Comparison of ENCODE assay signal across 31 mouse cellular contexts in genomic region chr3:145198050-145198449, GRCm38 (mm10).
DNase-seq lines count a peak whose midpoint lies in the region; ATAC-seq lines count a peak whose summit lies in the region.
"Had no signal": no experiment of that assay in that cellular context is flagged by ENCODE, and none has a peak within 500 bp of the region (broad histone marks: within the 10 kb centered on the region; RNA-seq: fewer than 3 reads in every experiment).

No protein-coding gene starts in this region.

- H3K4me1 ChIP-seq in neural tube, embryonic 11.5 days (ENCODE audit: control insufficient read depth, insufficient read depth, low read length), result no peaks in the 10 kb centered on the region
- H3K4me1 ChIP-seq: heart, embryonic 12.5 days; hindbrain, embryonic 13.5 days; limb, embryonic 12.5 days; liver, embryonic 15.5 days; lung, embryonic 15.5 days; midbrain, embryonic 12.5 days; neural tube, embryonic 15.5 days; stomach, embryonic 15.5 days had no signal

- no peaks in the 10 kb centered on the region for H3K36me3 ChIP-seq in neural tube, embryonic 11.5 days (ENCODE audit: control insufficient read depth, insufficient read depth, low read length)
- H3K36me3 ChIP-seq: heart, embryonic 12.5 days; hindbrain, embryonic 13.5 days; limb, embryonic 12.5 days; liver, embryonic 15.5 days; lung, embryonic 15.5 days; midbrain, embryonic 12.5 days; neural tube, embryonic 15.5 days; stomach, embryonic 15.5 days had no signal

- ATAC-seq in neural tube, embryonic 11.5 days (ENCODE audit: insufficient read depth, low FRiP score, low TSS enrichment), result peak; percentile 28; the same call in 1 of the 2 replicates
- ATAC-seq in granulocyte monocyte progenitor cell, adult 5-6 weeks (replicated peaks; ENCODE audit: poor library complexity, severe bottlenecking), result peak; percentile 30; the same call in 1 of the 2 replicates
- ATAC-seq: activated CD4-positive, CD25-positive, alpha-beta regulatory T cell, adult 4 months; forebrain, embryonic 16.5 days; intestine, embryonic 16.5 days had no signal

- no peak overlapping the region for H3K4me3 ChIP-seq in neural tube, embryonic 11.5 days (ENCODE audit: low read depth, low read length)
- H3K4me3 ChIP-seq: gastrocnemius, adult 2 months; heart, adult 2 months; heart, embryonic 12.5 days; hindbrain, embryonic 13.5 days; limb, embryonic 12.5 days; liver, embryonic 15.5 days; lung, embryonic 15.5 days; megakaryocyte, embryonic 14.5 days; midbrain, embryonic 12.5 days; neural tube, embryonic 15.5 days; stomach, embryonic 15.5 days had no signal

- H3K4me2 ChIP-seq in neural tube, embryonic 11.5 days (ENCODE audit: low read depth), result no peak overlapping the region
- H3K4me2 ChIP-seq: heart, embryonic 12.5 days; hindbrain, embryonic 13.5 days; limb, embryonic 12.5 days; liver, embryonic 15.5 days; lung, embryonic 15.5 days; midbrain, embryonic 12.5 days; neural tube, embryonic 15.5 days; stomach, embryonic 15.5 days had no signal

- 93% methylated on average over 2 of the region's 2 CpGs for WGBS in neural tube, embryonic 11.5 days

- H3K27me3 ChIP-seq in neural tube, embryonic 11.5 days (ENCODE audit: control insufficient read depth, insufficient read depth, low read length), result no peaks in the 10 kb centered on the region
- H3K27me3 ChIP-seq: heart, embryonic 12.5 days; hindbrain, embryonic 13.5 days; limb, embryonic 12.5 days; liver, embryonic 15.5 days; lung, embryonic 15.5 days; megakaryocyte, embryonic 14.5 days; midbrain, embryonic 12.5 days; neural tube, embryonic 15.5 days; stomach, embryonic 15.5 days had no signal

- H3K9ac ChIP-seq in neural tube, embryonic 11.5 days (ENCODE audit: low read length), result no peak overlapping the region
- H3K9ac ChIP-seq: heart, embryonic 12.5 days; hindbrain, embryonic 13.5 days; limb, embryonic 12.5 days; liver, embryonic 15.5 days; lung, embryonic 15.5 days; midbrain, embryonic 12.5 days; neural tube, embryonic 15.5 days; stomach, embryonic 15.5 days had no signal

- H3K27ac ChIP-seq in neural tube, embryonic 11.5 days (ENCODE audit: low read depth, low read length), result no peak overlapping the region
- H3K27ac ChIP-seq: gastrocnemius, adult 2 months; heart, adult 2 months; hindbrain, embryonic 13.5 days; limb, embryonic 12.5 days; liver, embryonic 15.5 days; lung, embryonic 15.5 days; midbrain, embryonic 12.5 days; neural tube, embryonic 15.5 days; stomach, embryonic 15.5 days had no signal

- H3K9me3 ChIP-seq in neural tube, embryonic 11.5 days (ENCODE audit: control insufficient read depth, low read length), result no peaks in the 10 kb centered on the region
- H3K9me3 ChIP-seq: heart, embryonic 12.5 days; hindbrain, embryonic 13.5 days; limb, embryonic 12.5 days; liver, embryonic 15.5 days; lung, embryonic 15.5 days; midbrain, embryonic 12.5 days; neural tube, embryonic 15.5 days; stomach, embryonic 15.5 days had no signal

- no peak for DNase-seq in neural tube, embryonic 11.5 days (ENCODE audit: low spot score)
- no peak for DNase-seq in neural tube, embryonic 10.5 days (ENCODE audit: extremely low spot score, low spot score)
- peak; percentile 69 for DNase-seq in NIH3T3 (ENCODE audit: low read depth)
- no peak for DNase-seq in cerebellum, adult 18-20 months
- DNase-seq in cerebellum, postnatal 4 days (ENCODE audit: low spot score in 2 of 2), result no peak
- DNase-seq in right cerebral cortex, postnatal 14 days, result no peak
- DNase-seq: adrenal gland, adult 8-10 months; cerebellum, adult 9-10 months; gastrocnemius, adult 2 months; gastrocnemius, postnatal 36 days; heart, adult 2 months; heart, postnatal 4 days; kidney, adult 8-10 months; kidney, postnatal 10 days; layer of hippocampus, adult 9-11 months; retina, postnatal 1 day; right cerebral cortex, postnatal 25 days; thymus, postnatal 14 days had no signal
